Mouse (Mus musculus): ENCODE results near the gene Rap2c.

Gene Rap2c

DNA sequence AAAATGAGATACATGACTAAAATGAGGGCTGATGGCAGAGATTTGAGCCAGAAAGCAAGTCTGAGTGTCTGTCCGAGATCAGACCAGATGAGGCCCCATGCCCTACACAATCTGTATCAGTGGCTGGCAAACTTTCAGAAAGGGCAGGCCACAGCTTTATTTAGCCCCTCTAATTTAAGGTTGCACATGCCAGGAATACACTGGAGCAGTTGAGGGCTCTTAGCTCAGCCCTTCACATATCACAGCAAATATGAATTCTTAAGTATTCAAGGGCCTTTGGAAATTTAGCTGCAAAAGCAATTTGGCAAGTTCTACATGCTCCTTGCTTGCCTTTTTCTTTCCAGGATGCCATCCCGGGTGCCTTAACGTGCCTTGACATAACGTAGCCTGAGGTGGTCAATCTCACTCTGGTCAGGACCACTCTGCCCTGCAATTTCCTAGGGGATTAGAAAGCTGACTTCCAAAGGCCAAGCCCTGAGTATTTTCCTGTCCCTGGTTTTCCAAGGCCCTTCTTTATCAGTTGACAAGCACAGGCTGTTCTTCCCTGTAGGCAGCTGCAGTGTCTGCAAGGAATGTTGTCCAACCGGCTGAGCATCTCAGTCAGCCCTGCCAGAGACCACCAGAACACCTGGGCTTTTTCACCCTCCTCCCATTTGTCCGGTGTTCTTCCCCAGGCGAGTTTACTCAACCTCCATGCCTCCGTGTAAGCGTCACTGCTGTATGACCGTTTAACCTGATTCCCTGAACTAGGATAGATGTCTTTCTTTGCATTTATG lies 49.5 kb downstream of the Rap2c start:
- DNase-seq: no peak

DNA sequence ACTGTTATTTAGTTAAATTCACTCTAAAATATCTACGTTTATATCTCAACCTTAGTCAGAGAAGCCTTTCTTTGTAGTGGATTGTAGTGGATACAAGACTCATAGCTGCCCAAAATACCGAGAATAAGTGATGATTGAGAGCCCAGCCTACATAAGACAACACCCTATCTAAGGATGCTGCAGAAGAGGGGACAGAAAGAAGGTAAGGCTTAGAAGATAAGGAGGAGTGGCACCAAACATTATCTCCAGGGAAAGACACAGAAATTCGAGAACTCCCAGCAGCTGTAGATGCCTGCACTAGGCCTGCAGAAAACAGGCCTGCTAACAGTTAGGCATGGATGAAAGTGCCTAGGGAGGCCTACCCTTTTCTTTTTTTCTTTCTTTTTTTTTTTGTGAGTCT lies 52.7 kb downstream of the Rap2c start:
- no peak for DNase-seq

DNA sequence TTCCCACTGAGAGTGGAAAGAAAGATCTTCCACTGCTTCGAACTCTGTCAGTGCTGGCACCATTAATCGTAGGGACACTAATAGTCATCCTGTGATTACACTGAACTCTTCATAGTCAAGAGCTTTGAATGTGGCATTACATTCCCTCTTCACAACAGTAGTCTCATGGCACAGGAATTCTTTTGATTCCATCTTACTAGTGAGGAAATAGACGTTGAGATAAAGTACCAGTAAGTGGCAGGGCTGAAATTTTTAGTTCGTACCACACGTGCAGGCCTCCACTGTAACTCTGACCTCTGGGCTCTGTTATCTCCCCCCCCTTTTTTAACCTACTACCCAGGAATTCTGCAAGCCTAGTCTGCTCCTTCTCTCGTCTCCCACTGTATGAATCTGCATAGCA lies 54.9 kb downstream of the Rap2c start:
- DNase-seq: no peak

Measured in cerebellum, postnatal 14 days (tissue).